Mouse (Mus musculus) adrenal gland (tissue): ENCODE measurements at regions not wholly inside any gene's neighbourhood (a gene's known extent, or its start where the extent isn't known, plus 50 kb on each side); places are given as distances from the start of the nearest gene placed in this dataset.
"Not testable (repeated sequence)": the region's sequence is repeated elsewhere in the genome, so short reads cannot be mapped to it uniquely, and the experiment has no call there.

Source experiments
- intact Hi-C: fragments of 180-260 bp; cut with DNase I; formaldehyde crosslinking; loops from one replicate; pipeline ENCODE4 v1.15.1; 2025

DNA sequence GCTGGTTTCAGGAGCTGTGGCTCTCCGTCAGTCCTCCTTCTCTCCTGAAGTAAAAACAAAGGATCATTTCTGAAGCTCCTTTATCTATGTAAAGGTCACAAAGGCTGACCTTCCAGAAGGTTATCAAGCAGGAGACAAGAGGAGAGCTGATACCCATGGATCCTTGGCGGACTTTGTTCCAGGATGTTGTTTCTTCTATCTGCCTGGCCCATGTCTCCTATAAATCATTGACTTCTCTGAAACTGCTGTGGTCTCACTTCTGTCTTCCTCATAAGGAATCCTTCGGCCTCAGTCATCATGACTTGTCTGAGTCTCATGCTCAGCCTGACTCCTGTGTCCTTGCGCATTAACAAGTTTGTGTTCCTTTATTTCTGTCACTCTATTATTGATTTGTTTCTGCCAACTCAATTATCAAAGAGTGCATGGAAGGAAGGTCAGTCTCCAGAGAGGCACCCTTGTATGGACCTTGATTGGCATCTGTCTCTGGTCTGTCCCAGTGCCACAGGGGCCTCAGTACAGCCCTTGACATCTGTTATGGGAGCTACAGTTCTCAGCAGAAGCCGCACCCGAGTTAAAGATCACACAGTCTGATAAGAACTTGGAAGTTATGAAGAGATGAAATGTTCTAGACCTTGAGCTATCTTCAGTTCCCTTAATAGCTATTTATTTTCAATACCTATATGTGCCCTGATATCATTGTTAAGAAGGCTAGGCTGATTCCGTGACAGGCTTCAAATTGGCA lies 53.2 kb upstream of the Dazl start:
- intact Hi-C loops: no loop called here

DNA sequence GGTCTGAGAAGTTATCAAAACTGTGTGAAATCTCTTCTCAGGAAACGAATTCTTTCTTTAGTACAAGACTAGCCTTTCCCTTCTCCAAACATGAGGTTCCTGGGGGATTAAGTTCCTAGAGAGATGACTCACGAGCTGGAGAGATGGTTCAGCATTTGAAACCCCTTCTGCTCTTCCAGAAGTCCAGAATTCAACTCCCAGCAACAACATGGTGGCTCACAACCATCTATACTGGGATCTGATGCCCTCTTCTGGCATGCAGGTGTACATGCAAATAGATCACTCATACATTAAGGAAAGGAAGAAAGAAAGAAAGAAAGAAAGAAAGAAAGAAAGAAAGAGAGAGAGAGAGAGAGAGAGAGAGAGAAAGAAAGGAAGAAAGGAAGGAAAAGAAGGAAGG lies 60.4 kb upstream of the Dazl start:
- intact Hi-C loops: not testable (repeated sequence)

DNA sequence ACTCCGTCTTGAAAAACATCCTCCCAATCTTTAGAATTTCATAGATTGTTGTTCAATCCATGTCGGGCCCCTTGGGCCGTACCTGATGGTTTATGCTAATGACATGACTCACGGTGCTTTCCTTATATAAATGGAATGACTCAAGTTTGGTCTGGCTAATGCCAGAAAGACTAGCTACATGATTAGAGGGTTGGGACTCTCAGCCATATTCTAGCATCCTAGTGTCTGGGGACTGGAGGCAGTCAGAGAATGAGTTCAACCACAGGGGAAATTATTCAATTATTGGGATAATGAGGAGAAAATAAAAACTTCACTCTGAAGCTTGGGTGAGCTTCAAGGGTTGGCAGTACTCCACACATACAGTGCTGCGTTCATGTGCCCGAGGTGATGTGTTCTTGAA lies 60.9 kb upstream of the Dazl start:
- intact Hi-C loops: no loop called here

DNA sequence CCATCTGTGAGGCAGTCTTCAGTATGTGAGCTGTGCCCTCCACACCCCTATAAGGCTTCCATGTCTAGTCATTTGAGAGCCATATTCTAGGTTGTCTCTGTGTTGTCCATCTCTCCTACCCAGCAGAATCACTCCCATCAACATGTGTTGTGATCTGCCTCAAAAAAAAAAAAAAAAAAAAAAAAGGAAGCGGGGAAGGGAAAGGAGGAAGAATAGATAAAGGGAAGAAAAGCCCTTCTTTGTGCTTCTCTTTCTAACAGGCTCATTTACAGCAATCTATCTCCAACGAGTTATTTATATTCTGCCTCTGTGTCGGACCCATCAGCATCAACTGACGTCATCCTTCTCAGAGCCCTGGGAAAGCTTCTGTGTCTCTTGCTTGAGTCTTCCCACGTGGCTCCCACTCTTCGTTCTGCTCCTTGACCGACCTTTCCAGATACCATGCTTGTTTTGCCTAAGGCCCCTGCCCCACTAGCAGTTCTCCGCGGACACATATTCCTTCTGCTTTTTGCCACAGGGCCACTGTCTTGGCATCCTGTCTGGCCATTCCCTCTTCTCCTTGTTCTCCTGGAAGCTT lies 68.3 kb upstream of the Dazl start:
- intact Hi-C loops: no loop called here

DNA sequence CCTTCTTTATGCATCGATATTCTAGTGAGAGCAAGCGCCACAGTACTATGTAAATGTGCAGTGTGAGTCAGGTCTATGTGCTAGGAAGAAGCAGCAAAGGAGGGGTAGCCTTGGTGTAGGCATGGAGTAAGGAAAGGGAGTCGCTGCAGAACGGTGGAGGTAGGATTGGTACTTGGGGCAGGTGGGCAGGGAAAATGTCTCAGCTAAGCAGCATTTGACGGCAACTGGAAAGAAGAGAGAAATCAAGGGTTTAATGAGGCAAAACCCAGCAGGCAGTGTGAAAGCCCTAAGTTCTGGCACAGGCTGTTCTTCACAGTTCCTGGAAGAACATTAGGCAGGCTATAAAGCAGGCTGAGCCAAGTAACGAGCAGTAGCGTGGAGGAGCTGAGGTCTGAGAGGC lies 72.0 kb upstream of the Dazl start:
- intact Hi-C loops: no loop called here

DNA sequence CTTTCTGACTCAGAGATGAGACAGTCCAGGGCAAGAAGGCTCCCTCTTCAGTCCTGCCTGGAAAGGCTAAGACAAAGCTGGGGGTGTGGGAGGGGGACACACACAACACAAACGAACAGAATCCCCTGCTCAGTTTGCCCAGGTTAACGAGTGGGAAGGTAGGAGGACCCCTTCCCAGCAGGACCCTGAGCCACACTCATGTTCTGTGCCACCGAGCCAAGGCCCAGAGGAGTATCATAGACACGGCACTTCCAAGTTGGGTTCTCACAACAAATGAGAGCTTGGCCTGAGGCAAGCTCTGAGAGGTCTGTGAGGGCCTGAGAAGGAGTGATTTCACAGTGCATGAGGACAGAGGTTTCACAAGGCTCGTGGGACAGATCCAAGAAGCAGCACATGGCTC lies 72.7 kb upstream of the Dazl start:
- intact Hi-C loops: no loop called here

DNA sequence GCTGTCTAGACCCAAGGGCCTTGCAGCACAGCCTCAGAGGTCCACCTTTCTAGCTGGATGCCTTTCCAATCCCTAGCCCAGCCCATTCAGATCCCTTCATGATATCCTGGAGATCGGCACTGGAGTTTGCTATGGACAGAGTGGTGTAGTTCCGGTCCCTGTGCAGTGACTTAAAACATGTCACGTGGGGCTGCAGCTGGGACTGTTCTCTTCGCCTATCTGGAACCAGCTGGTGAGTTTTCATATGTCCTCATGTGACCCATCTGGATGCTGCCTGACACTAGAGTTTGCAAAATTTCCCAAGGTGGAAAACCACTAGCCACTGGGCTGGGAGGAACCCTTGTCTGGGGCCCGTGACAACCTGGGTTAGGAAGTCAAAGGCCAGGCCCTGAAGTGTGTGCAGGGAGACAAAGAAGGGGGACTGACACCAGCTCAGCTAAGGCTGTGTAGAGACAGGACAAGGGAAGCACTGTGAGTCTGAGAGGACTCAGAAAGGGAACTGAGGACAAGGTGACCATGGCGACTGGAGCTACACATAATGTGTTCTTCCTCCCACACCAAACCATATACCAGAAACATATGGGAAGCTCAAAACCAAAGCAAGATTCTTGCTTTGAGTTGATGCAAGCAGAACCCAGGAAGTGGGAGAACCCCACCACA lies 75.9 kb upstream of the Dazl start:
- intact Hi-C loops: no loop called here

DNA sequence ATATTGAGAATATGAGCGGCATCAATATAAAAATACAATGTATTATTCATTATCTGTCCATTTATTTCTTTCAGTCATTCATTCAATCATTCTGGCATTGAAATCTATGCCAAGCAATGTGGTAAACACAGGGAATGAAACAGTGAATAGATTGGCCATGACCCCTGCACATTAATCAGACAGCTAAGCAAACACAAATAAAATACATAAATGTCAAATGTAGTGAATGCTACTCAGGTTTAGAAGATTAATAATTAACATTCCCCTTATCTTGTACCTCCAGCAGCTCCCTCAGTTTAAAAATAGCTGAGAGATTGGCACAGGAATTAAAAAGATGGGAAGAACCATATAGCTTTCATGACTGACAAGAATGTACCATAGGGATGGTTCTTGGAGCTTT lies 77.0 kb upstream of the Dazl start:
- intact Hi-C loops: no loop called here

DNA sequence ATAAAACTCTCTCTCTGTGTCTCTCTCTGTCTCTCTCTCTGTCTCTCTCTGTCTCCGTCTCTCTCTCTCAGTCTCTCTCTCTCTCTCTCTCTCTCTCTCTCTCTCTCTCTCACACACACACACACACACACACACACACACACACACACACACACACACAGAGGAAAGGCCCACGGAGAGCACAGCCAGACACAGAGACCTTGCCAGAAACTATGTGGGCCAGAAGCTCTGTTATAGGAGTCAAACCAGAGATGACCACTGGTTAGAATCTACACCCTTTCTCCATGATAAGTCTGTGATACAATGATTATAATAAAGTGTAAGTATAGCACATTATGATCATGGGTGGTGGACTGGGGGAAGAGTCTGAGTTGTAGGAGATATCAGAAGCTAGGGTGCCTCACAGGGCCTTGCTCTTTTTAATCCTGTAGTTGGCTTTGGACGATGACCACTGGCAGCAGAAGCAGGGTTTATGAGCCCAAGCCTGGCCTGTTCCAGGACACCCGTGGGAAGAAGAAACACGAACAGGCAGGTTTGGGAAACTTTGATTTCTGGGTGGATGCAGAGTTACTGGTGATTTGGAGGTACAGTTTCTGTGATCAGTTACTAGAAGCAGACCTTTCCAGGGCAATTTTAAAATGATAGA lies 80.2 kb upstream of the Dazl start:
- intact Hi-C loops: no loop called here

DNA sequence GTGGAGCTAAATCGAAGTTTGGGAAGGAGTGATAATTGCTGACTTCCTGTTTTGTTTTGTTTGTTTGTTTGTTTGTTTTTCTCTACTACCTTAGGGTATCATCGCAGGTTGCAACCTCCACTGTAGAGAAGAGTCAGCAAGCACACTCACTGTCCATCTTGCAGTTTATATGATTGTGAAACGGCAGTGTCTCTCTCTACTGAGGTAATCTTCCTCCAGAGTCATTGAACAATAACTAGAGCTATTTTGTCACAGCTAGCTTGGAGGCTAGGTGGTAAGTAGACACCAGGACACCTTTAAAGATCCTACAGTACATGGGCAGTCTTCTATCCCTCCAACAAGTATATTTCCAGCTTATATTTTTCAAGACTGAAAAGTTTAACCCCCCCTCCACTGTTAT lies 82.0 kb upstream of the Dazl start:
- intact Hi-C loops: no loop called here

DNA sequence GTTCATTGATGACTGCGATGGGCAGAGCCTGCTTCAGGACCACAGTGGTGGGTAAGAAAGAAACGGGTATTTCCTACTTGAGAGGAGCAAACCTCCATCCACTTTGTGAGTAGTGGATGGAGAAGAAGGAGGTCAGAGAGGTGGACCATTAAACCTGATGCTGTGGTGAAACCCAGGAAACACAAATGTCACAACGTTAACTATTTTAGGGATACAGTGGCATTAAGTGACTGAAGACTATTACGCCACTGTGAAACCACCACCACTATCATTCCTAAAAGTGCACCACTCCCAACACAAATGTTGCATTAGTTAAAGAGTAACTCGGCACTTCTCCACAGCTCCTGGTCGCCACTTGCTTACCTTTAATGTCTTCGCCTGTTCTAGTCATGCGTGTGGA lies 83.3 kb upstream of the Dazl start:
- intact Hi-C loops: no loop called here

DNA sequence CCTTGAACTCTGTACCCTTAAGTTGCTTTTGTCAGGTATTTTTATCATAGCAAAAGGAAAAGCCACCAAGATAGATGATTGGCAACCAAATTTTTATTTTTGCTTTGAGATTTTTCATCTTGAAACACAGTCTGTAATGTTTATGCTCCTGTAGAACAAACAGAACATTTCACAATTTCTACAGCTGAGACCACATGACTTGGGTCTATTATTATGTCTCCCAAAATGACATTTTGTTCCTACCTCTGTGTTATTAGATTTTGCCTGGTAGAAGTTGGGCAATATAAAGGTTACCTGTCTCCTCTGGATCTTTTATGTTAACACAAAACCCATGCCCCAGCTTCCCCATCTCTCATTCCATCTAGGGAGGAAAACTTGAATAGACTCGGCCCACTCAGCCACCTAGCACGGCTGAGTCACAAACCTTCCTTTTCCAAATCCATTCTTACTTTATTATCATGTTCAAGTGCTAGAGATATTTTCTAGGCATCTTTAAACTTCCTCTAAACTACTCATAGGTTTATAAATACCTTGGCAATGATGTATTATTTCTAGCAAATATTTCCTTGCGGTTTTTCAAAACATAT lies 84.8 kb upstream of the Dazl start:
- intact Hi-C loops: no loop called here

DNA sequence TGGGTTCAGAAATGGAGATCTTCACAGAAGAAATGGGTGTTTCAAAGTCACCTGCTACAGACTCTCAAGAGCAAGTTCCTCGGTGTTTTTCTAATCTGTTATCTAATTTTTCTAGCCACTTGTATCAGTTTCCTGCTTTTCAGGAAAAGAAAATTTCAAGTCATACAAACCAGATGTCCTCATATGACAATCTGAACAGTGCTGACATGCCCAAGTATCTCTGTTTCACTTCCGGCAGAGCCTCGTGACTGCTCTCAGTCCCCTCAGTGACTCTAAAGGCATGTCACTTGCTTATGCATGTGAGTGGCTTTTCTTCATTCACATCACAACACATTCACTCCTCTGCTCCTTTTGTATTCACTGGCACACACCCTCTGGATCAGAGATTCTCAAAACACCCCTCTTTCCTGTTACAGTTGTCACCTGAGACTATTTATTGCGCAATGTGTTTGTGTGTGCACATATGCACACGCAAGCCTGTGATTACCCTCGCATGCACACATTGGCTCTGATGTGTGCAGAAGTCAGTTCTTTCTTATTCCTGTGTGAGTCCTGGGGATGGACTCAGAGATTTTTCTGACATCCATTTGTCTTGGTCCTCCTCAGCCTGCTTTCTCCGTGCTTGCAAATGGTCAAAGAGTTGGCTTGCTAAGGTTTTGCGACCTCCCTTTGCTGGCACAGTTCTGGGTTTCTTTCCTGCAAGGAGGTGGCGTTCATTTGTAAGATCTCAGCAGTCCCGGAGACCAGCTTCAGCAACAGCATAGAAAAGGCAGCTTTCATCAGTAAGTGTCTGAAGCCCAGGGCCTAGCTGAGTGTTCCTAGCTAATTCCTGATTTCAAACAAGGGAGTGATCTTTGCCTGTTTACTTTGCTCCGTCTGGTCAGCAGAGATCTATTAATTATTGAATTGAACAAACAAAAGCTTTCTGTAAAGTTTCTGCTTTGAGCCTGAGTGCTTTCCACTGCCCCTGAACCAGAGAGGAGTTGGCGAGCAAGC lies 95.6 kb upstream of the Dazl start:
- intact Hi-C loops: no loop called here

DNA sequence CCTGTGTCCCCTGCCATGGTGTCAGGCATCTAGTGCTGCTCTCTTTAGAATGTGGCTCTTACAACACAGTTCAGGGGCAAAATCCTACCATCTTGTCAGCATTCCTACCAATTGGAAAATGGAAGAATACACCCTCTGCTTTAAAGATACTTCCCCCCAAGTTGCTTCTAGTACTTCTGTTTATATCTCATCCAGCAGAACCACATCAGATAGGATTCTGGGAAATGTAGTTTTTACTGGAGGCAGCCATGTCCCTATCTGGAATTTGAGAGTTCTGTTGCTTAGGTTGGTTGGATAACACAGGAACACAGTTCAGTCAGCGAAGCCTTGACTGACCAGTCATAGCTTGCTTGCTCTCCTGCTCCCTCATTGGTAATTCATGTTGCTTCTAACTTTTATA lies 96.7 kb upstream of the Dazl start:
- intact Hi-C loops: no loop called here

DNA sequence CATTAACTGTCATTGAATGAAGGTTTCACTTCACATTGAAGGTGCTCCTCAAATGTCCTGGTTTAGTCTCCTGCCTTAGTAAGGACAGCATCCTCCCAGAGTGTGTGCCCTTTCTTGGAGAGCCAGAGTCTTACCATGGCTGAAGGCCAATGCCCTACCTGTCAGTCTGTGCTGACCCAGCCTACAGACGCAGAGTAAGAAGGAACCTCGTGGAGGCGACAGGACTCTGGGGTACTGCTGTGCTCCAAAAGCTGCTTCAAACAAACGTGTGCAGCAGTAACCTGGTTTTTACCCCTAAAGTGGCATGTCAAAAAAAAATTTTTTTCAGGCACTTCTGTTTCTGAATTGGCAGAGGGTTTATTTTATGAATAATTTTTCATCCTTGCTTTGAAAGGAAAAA lies 97.8 kb upstream of the Dazl start:
- intact Hi-C loops: no loop called here

DNA sequence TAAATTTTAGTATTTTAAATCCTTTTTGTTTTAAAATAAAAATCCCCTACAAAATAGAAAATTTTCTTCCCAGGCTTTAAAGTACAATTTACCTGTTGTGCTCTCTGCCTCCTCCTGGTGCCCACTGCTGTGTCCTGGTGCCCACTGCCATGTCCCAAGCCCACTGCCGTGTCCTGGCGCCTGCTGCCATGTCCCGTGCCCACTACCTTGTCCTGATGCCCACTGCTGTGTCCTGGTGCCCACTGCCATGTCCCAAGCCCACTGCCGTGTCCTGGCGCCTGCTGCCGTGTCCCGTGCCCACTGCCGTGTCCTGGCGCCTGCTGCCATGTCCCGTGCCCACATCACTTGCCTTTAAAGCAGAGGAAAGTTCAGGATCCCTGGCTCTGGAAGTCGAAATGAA lies 98.6 kb upstream of the Dazl start:
- intact Hi-C loops: no loop called here

DNA sequence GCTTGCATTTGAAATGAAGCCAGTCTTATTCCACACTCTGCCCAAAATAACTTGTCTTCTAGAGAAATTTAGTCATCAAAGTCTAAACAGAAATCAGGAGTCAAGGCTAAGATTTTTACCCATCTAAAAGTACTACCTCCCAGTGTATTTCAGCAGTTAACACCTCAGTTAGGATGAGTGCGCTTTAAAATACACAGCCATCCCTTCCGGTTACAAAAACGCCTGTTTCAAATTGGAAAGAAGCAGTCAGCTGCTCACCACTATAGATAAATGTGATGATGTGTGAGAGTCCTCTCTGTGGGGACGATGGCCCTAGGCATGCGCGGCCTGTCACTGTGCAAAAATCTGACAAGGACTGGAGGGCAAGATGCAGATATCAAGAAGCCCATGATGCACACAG lies 99.0 kb upstream of the Dazl start:
- intact Hi-C loops: no loop called here

DNA sequence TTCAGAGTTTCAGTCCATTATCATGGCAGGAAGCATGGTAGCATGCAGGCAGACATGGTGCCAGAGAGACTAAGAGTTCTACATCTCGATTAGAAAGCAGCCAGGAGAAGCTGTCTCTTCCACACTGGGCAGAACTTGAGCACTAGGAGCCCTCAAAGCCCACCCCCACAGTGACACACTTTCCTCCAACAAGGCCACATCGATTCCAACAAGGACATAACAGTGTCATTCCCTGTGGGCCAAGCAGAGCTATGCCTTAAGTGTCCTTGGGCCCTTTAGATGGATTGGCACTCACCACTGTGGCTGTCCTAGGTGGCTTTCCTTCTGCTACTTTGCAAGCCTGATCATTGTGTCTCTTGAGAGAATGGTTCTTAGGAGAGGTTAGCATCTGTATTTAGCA lies 99.5 kb upstream of the Dazl start:
- intact Hi-C loops: no loop called here

DNA sequence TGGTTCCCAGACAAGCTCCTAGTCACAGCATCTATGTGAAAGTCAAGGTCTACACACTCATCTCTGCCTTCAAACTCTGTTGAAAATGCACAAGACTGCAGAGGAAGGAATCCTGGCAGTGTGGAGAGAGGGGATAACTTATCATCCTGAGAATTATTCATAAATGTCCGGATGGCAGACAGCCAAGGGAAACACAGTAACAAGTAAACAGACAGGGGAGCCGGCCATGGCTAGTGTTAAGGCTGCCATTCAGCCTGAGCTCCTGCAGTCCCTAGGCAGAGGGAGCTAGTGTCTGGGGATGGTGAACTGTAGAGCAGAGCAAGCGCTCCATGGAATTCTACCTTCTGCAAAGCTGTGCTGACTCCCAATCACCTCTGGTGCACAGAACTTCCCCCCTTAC lies 100.3 kb upstream of the Dazl start:
- intact Hi-C loops: no loop called here

DNA sequence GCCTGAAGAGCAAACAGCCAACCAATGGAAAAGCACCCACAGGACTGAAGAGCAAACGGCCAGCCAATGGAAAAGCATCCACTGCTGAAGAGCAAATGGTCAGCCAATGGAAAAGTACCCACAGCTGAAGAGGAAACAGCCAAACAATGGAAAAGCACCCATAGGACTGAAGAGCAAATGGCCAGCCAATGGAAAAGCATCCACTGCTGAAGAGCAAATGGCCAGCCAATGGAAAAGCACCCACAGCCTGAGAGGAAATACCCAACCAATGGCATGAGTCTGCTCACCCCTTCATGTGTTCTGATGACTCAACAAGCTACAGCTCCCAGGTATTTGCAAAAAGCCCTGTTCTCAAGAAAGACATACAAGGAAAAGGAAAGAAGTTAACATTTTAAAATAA lies 101.4 kb upstream of the Dazl start:
- intact Hi-C loops: no loop called here

DNA sequence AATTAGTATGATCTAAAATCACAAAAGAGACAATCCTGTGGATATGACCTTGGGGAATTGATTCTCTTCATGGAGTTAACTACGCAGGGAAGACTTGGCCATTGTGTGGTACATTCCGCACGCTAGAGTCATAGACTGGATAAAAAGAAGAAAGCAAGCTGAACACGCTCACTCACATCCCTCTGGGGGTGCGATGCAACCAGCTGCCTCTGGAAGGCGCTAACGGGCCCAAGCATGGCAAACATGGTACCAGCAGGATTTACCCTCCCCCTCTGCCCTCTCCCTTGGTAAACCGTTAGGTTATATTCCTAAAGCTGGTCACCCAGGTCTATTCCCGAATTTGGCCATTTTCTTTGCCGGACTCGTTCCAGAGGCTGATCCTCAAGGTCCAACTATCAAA lies 102.2 kb upstream of the Dazl start:
- intact Hi-C loops: no loop called here
